Mouse (Mus musculus) thymus, adult 2 months (tissue): Measurements from ENCODE around the gene Gprc5c. TPM values are rescaled to one million over a fixed set of nuclear protein-coding genes. Genes with fewer than 3 reads are reported as not detected.
A peak's percentile ranks its signal among the peaks of the same experiment; 100 is the strongest.

Source experiments
- DNase-seq: peaks from one replicate; pipeline ENCODE4 v3.0.0; 2021
- H3K27ac ChIP-seq: fragments of 200-500 bp; 2 replicates; pipeline ENCODE4 v1.5.1; 2012; ENCODE audit warnings: low read length, control low read depth; ENCODE audit not compliant: control insufficient read depth, insufficient read depth
- H3K27me3 ChIP-seq: fragments of 200-500 bp; 2 replicates; pipeline ENCODE4 v1.6.1; 2012; ENCODE audit warnings: mild to moderate bottlenecking, low read length, moderate library complexity, mixed read lengths; ENCODE audit not compliant: control insufficient read depth, insufficient read depth
- H3K36me3 ChIP-seq: fragments of 200-500 bp; 2 replicates; pipeline ENCODE4 v1.6.1; 2012; ENCODE audit warnings: mild to moderate bottlenecking, low read length, moderate library complexity; ENCODE audit not compliant: control insufficient read depth, insufficient read depth
- H3K4me1 ChIP-seq: fragments of 200-500 bp; replicated peaks from 2 replicates; pipeline ENCODE4 v1.6.1; 2012; ENCODE audit warnings: low read length; ENCODE audit not compliant: control insufficient read depth, insufficient read depth
- H3K4me3 ChIP-seq: fragments of 200-500 bp; 2 replicates; pipeline ENCODE4 v1.5.1; 2012; ENCODE audit warnings: mild to moderate bottlenecking, low read length, control low read depth, moderate library complexity; ENCODE audit not compliant: control insufficient read depth, insufficient read depth
- CTCF ChIP-seq: fragments of 200-500 bp; IDR thresholded peaks from 2 replicates; pipeline ENCODE4 v1.5.1; 2012; ENCODE audit warnings: mild to moderate bottlenecking, control low read depth, low read length, moderate library complexity, borderline replicate concordance; ENCODE audit not compliant: control insufficient read depth, poor library complexity, insufficient read depth; ENCODE audit errors: extremely low read depth
- POLR2A ChIP-seq: fragments of 200-500 bp; IDR thresholded peaks from 2 replicates; pipeline ENCODE4 v1.6.1; 2012; ENCODE audit warnings: mild to moderate bottlenecking, low read length, control low read depth, moderate library complexity; ENCODE audit not compliant: control insufficient read depth, poor library complexity, insufficient read depth; ENCODE audit errors: extremely low read depth
- WGBS: fragments of 180-500 bp; shearing (Covaris S2); methylation state at CpG from one replicate; pipeline ENCODE4 v1.1.7; 2018; 5-methylcytosine and 5-hydroxymethylcytosine counted together
- polyA plus RNA-seq: library from polyadenylated mRNA; depleted of rRNA; stranded (reverse); fragments of >200 nt; gene quantifications from 2 replicates; pipeline ENCODE4 v1.2.3, GENCODE M21; 2012

Gene Gprc5c
- polyA plus RNA-seq, 1 experiment: 5.4 TPM

- WGBS: 91% methylated on average over 9 of the region's 9 CpGs
- DNase-seq: no peak
- no peak for TF ChIP-seq CTCF
- no peak for TF ChIP-seq POLR2A
- Histone ChIP-seq H3K36me3 (no peaks in the 10 kb centered on the region), H3K4me1 (peaks cover 39% of the 10 kb centered on the region), H3K27me3 (no peaks in the 10 kb centered on the region), H3K4me3 (no peak overlapping the region), H3K27ac (peak overlapping the region; percentile 95; the same call in 1 of the 2 replicates)
These were observed 23.5 kb downstream of the Gprc5c start for GRCm38 (mm10) chr11:114874226-114875145.

GRCm38 (mm10) chr11:114875301-114875801 is 24.4 kb downstream of the Gprc5c start:
- DNase-seq: no peak
- WGBS: 88% methylated on average over 9 of the region's 9 CpGs
- Histone ChIP-seq H3K27me3 (no peaks in the 10 kb centered on the region), H3K27ac (no peak overlapping the region), H3K4me1 (peaks cover 39% of the 10 kb centered on the region), H3K4me3 (no peak overlapping the region), H3K36me3 (no peaks in the 10 kb centered on the region)
- TF ChIP-seq POLR2A (no peak), CTCF (no peak)

DNA sequence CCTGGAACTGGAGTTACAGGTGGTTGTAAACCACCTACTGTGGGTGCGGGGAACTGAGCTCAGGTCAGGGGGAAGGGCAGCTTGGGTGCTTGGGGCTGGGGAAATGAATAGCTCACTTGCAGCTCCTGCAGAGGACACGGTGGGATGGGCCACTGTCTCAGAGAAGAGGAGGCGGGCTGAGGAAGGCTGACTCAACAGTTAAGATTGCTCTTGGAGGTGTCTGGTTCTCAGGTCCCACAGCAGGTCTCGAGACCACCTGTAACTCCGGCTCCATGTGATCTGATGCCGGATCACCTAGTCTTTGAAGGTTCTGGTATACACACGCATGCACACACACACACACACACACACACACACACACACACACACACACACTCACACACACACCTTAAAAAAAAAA is 25.2 kb downstream of the Gprc5c start:
- Histone ChIP-seq H3K27me3 (no peaks in the 10 kb centered on the region), H3K27ac (peak overlapping the region; percentile 3; the same call in 1 of the 2 replicates)
- no peak for DNase-seq

DNA sequence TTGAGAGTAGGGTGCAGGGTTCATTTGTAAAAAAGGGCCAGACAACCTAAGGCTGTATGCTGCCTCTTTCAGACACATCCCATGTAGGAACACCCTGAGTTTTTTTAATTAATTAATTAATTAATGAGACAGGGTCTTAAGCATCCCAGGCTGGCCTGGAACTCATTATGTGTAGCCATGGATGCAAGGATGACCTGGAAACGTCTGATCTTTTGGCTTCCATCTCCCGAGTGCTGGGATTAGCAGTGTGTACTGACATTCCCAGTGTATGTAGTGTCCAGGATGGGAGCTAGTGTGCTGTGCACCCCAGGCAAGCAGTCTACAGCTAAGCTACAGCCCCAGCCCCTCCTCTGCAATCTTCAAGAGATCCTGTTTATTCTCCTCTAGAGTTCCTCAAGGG is 25.7 kb downstream of the Gprc5c start:
- Histone ChIP-seq H3K27me3 (no peaks in the 10 kb centered on the region), H3K4me1 (peaks cover 39% of the 10 kb centered on the region), H3K36me3 (no peaks in the 10 kb centered on the region), H3K4me3 (no peak overlapping the region), H3K27ac (peak overlapping the region; percentile 65; the same call in 1 of the 2 replicates)
- TF ChIP-seq POLR2A: no peak
- TF ChIP-seq CTCF: no peak
- no peak for DNase-seq
- WGBS: 80% methylated on average over 2 of the region's 2 CpGs

More for the DNA sequence above, 25.2 kb downstream of the Gprc5c start:
- no peaks in the 10 kb centered on the region for H3K36me3 ChIP-seq
- TF ChIP-seq CTCF (no peak), POLR2A (no peak)
- 24% methylated on average over 7 of the region's 7 CpGs for WGBS
- no peak overlapping the region for H3K4me3 ChIP-seq
- peaks cover 39% of the 10 kb centered on the region for H3K4me1 ChIP-seq

DNA sequence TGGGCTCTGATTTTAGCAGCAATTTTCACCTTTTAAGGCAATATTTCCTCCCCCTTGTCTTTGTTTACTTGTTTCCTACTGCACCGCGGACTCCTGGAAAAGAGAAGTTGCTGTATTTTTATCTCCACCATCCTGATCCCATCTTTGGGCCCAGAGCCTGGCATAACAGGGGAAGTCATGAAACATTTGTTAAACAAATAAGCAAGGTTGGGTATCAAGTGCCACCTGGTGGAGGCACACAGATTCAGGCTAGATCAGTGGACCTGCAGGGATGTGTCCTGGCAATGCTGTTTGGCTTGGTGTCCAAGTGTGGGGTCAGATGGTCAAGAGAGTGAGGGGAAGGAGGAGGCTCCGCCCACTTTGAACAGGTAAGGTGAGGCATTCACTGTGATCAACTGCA is 26.2 kb downstream of the Gprc5c start:
- no peaks in the 10 kb centered on the region for H3K27me3 ChIP-seq
- WGBS: 51% methylated on average over 3 of the region's 3 CpGs
- H3K27ac ChIP-seq: no peak overlapping the region
- peaks cover 39% of the 10 kb centered on the region for H3K4me1 ChIP-seq
- peak; percentile 23 for DNase-seq
- H3K36me3 ChIP-seq: no peaks in the 10 kb centered on the region
- TF ChIP-seq POLR2A: no peak
- no peak for TF ChIP-seq CTCF
- H3K4me3 ChIP-seq: no peak overlapping the region

- TF ChIP-seq CTCF (no peak), POLR2A (no peak)
- Histone ChIP-seq H3K36me3 (no peaks in the 10 kb centered on the region), H3K4me3 (no peak overlapping the region), H3K4me1 (peaks cover 26% of the 10 kb centered on the region), H3K27me3 (no peaks in the 10 kb centered on the region), H3K27ac (no peak overlapping the region)
- DNase-seq: no peak
- WGBS: 50% methylated on average over 2 of the region's 2 CpGs
These were observed 28.7 kb downstream of the Gprc5c start for GRCm38 (mm10) chr11:114879666-114880065.
